Mouse (Mus musculus) spleen, adult 18-20 months (tissue): Measurements from ENCODE around the gene Gm20388.

Source experiments
- DNase-seq, 2 experiments: peaks; one replicate each; pipeline ENCODE4 v3.0.0; 2022; ENCODE audit warnings: mixed read lengths in 2 of 2

Gene Gm20388

GRCm38 (mm10) chr8:121609916-121610315 lies 1699.3 kb downstream of the Gm20388 start:
- DNase-seq = no peak

- DNase-seq = no peak
Measured at GRCm38 (mm10) chr8:121613419-121613818, 1702.8 kb downstream of the Gm20388 start.

GRCm38 (mm10) chr8:121619401-121619995 lies 1708.9 kb downstream of the Gm20388 start:
- no peak for DNase-seq

GRCm38 (mm10) chr8:121620801-121621516 lies 1710.3 kb downstream of the Gm20388 start:
- DNase-seq = no peak

- no peak for DNase-seq
Measured at GRCm38 (mm10) chr8:121621879-121622278, 1711.2 kb downstream of the Gm20388 start.

GRCm38 (mm10) chr8:121623043-121623442 lies 1712.4 kb downstream of the Gm20388 start:
- no peak for DNase-seq

GRCm38 (mm10) chr8:121628681-121629080 lies 1718.0 kb downstream of the Gm20388 start:
- DNase-seq = no peak

GRCm38 (mm10) chr8:121631645-121632071 lies 1721.0 kb downstream of the Gm20388 start:
- DNase-seq = no peak

- no peak for DNase-seq
Measured at GRCm38 (mm10) chr8:121632401-121632800, 1721.8 kb downstream of the Gm20388 start.

GRCm38 (mm10) chr8:121635534-121635933 lies 1724.9 kb downstream of the Gm20388 start:
- DNase-seq = no peak

GRCm38 (mm10) chr8:121636180-121636579 lies 1725.5 kb downstream of the Gm20388 start:
- no peak for DNase-seq

- no peak for DNase-seq
Measured at GRCm38 (mm10) chr8:121642804-121643203, 1732.2 kb downstream of the Gm20388 start.

- DNase-seq = no peak
Measured at GRCm38 (mm10) chr8:121643384-121643783, 1732.7 kb downstream of the Gm20388 start.

- no peak for DNase-seq
Measured at GRCm38 (mm10) chr8:121647511-121648215, 1737.0 kb downstream of the Gm20388 start.

GRCm38 (mm10) chr8:121648451-121648850 lies 1737.8 kb downstream of the Gm20388 start:
- DNase-seq = no peak

- no peak for DNase-seq
Measured at GRCm38 (mm10) chr8:121649423-121649822, 1738.8 kb downstream of the Gm20388 start.

GRCm38 (mm10) chr8:121649904-121650303 lies 1739.3 kb downstream of the Gm20388 start:
- DNase-seq = no peak

- DNase-seq = no peak
Measured at GRCm38 (mm10) chr8:121650389-121651307, 1740.0 kb downstream of the Gm20388 start.

- DNase-seq = no peak
Measured at GRCm38 (mm10) chr8:121651308-121651873, 1740.8 kb downstream of the Gm20388 start.

- DNase-seq = no peak
Measured at GRCm38 (mm10) chr8:121651874-121652361, 1741.3 kb downstream of the Gm20388 start.

- DNase-seq = peak; percentile 41 to 56
Measured at GRCm38 (mm10) chr8:121652774-121653323, 1742.2 kb downstream of the Gm20388 start, which contains the start of gene Zcchc14. Zcchc14 (minus strand) TSS chr8:121652901.
